Mouse (Mus musculus) right cerebral cortex, postnatal 4 days (tissue): ENCODE measurements at regions not wholly inside any gene's neighbourhood (a gene's known extent, or its start where the extent isn't known, plus 50 kb on each side); places are given as distances from the start of the nearest gene placed in this dataset.
A peak's percentile ranks its signal among the peaks of the same experiment; 100 is the strongest.

Source experiments
- DNase-seq: peaks from one replicate; pipeline ENCODE4 v3.0.0-alpha.2; 2022

- DNase-seq, result no peak
Measured at GRCm38 (mm10) chr12:70675846-70676245, 149.5 kb upstream of the Frmd6 start.

- DNase-seq, result peak; percentile 51
Measured at GRCm38 (mm10) chr12:70679701-70680425, 145.5 kb upstream of the Frmd6 start.

GRCm38 (mm10) chr12:70681407-70681990, 143.8 kb upstream of the Frmd6 start:
- no peak for DNase-seq

- no peak for DNase-seq
Measured at GRCm38 (mm10) chr12:70684354-70684753, 141.0 kb upstream of the Frmd6 start.

- no peak for DNase-seq
Measured at GRCm38 (mm10) chr12:70685432-70685831, 139.9 kb upstream of the Frmd6 start.

- no peak for DNase-seq
Measured at GRCm38 (mm10) chr12:70686337-70686736, 139.0 kb upstream of the Frmd6 start.

GRCm38 (mm10) chr12:70686971-70687370, 138.3 kb upstream of the Frmd6 start:
- peak; percentile 15 for DNase-seq

- DNase-seq, result no peak
Measured at GRCm38 (mm10) chr12:70695162-70695561, 130.2 kb upstream of the Frmd6 start.

GRCm38 (mm10) chr12:70696256-70696655, 129.1 kb upstream of the Frmd6 start:
- no peak for DNase-seq

- no peak for DNase-seq
Measured at GRCm38 (mm10) chr12:70698466-70698865, 126.8 kb upstream of the Frmd6 start.

GRCm38 (mm10) chr12:70702473-70702872, 122.8 kb upstream of the Frmd6 start:
- DNase-seq, result no peak

GRCm38 (mm10) chr12:70706806-70707628, 118.3 kb upstream of the Frmd6 start:
- no peak for DNase-seq

- DNase-seq, result no peak
Measured at GRCm38 (mm10) chr12:70707629-70708289, 117.6 kb upstream of the Frmd6 start.

- no peak for DNase-seq
Measured at GRCm38 (mm10) chr12:70708290-70708668, 117.0 kb upstream of the Frmd6 start.

GRCm38 (mm10) chr12:70710311-70710710, 115.0 kb upstream of the Frmd6 start:
- DNase-seq, result no peak

GRCm38 (mm10) chr12:70711030-70711429, 114.3 kb upstream of the Frmd6 start:
- DNase-seq, result no peak

GRCm38 (mm10) chr12:70712322-70713024, 112.8 kb upstream of the Frmd6 start:
- DNase-seq, result no peak

GRCm38 (mm10) chr12:70713499-70714280, 111.6 kb upstream of the Frmd6 start:
- DNase-seq, result no peak

- DNase-seq, result no peak
Measured at GRCm38 (mm10) chr12:70714281-70714679, 111.0 kb upstream of the Frmd6 start.

- DNase-seq, result no peak
Measured at GRCm38 (mm10) chr12:70715836-70716235, 109.5 kb upstream of the Frmd6 start.

- DNase-seq, result no peak
Measured at GRCm38 (mm10) chr12:70718602-70719001, 106.7 kb upstream of the Frmd6 start.

- no peak for DNase-seq
Measured at GRCm38 (mm10) chr12:70719255-70719654, 106.1 kb upstream of the Frmd6 start.
